Mouse (Mus musculus) monocyte, adult 59 days (primary cell): ENCODE measurements around the gene Esp18. TPM values are rescaled to one million over a fixed set of nuclear protein-coding genes. Genes with fewer than 3 reads are reported as not detected.

Source experiments
- total RNA-seq, 2 experiments: library from RNA; stranded (reverse); gene quantifications; one replicate each; pipeline ENCODE4 v1.2.4; 2023

Esp18 gene
- total RNA-seq, result not detected

DNA sequence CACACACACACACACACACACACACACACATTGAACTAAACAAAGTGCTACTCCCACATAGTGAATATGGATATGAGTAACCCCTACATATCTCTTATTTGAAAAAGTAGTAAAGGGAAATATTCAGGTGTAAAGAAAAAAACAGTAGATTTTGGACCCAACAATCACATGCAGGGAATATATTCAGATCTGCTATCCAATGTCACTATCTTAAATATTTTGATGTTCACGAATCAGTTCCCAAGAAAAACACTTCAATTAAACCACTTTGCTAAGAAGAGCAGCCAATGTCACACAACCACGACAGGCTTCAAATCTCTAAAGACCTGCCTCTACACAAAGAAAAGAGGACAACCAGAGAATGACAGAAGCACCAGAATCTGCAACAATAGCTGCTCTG, at the start of gene Esp18:
Esp18 (plus strand) TSS at position 301 of the 400 bp plus-strand sequence.

Other genes starting within 250 kb of the Esp18 start
- not detected for gene Esp16, start 129.8 kb downstream of the Esp18 start, total RNA-seq
- not detected for gene Esp15, start 234.6 kb downstream of the Esp18 start, total RNA-seq